Mouse (Mus musculus) yolk sac, embryonic 10.5 days (tissue): ENCODE measurements around the gene Tmem245.
"Not testable (repeated sequence)": the region's sequence is repeated elsewhere in the genome, so short reads cannot be mapped to it uniquely, and the experiment has no call there.

ENCODE experiments used
- DNase-seq: peaks from one replicate; pipeline ENCODE4 v3.0.0-alpha.2; 2017; ENCODE audit warnings: low spot score

Gene Tmem245

GRCm38 (mm10) chr4:56926971-56927370 is 20.3 kb downstream of the Tmem245 start:
- no peak for DNase-seq

GRCm38 (mm10) chr4:56922229-56922628 is 25.0 kb downstream of the Tmem245 start:
- no peak for DNase-seq

- no peak for DNase-seq
Measured at GRCm38 (mm10) chr4:56915732-56916325, 31.4 kb downstream of the Tmem245 start.

GRCm38 (mm10) chr4:56914761-56915160 is 32.5 kb downstream of the Tmem245 start:
- DNase-seq, result no peak

- no peak for DNase-seq
Measured at GRCm38 (mm10) chr4:56914338-56914737, 32.9 kb downstream of the Tmem245 start.

- no peak for DNase-seq
Measured at GRCm38 (mm10) chr4:56912382-56913001, 34.7 kb downstream of the Tmem245 start.

GRCm38 (mm10) chr4:56909568-56909967 is 37.7 kb downstream of the Tmem245 start:
- no peak for DNase-seq

GRCm38 (mm10) chr4:56907671-56908070 is 39.6 kb downstream of the Tmem245 start:
- no peak for DNase-seq

GRCm38 (mm10) chr4:56906926-56907325 is 40.3 kb downstream of the Tmem245 start:
- DNase-seq, result peak; percentile 59

GRCm38 (mm10) chr4:56905507-56905906 is 41.7 kb downstream of the Tmem245 start:
- no peak for DNase-seq

GRCm38 (mm10) chr4:56901671-56902070 is 45.6 kb downstream of the Tmem245 start:
- DNase-seq, result no peak

- DNase-seq, result no peak
Measured at GRCm38 (mm10) chr4:56899216-56899615, 48.0 kb downstream of the Tmem245 start.

- DNase-seq, result no peak
Measured at GRCm38 (mm10) chr4:56897511-56897910, 49.7 kb downstream of the Tmem245 start.

- no peak for DNase-seq
Measured at GRCm38 (mm10) chr4:56894196-56894595, 53.0 kb downstream of the Tmem245 start.

GRCm38 (mm10) chr4:56892501-56893115 is 54.6 kb downstream of the Tmem245 start:
- no peak for DNase-seq

GRCm38 (mm10) chr4:56888483-56888882 is 58.8 kb downstream of the Tmem245 start:
- DNase-seq, result no peak

GRCm38 (mm10) chr4:56886286-56886979 is 60.8 kb downstream of the Tmem245 start:
- DNase-seq, result no peak

- no peak for DNase-seq
Measured at GRCm38 (mm10) chr4:56880036-56880703, 67.1 kb downstream of the Tmem245 start.

- DNase-seq, result no peak
Measured at GRCm38 (mm10) chr4:56878971-56879370, 68.3 kb downstream of the Tmem245 start.

- not testable (repeated sequence) for DNase-seq
Measured at GRCm38 (mm10) chr4:56870541-56870940, 76.7 kb downstream of the Tmem245 start.

GRCm38 (mm10) chr4:56867761-56868160 is 79.5 kb downstream of the Tmem245 start:
- no peak for DNase-seq

- no peak for DNase-seq
Measured at GRCm38 (mm10) chr4:56865971-56866370, 81.3 kb downstream of the Tmem245 start.
